In the genomic region with DNA sequence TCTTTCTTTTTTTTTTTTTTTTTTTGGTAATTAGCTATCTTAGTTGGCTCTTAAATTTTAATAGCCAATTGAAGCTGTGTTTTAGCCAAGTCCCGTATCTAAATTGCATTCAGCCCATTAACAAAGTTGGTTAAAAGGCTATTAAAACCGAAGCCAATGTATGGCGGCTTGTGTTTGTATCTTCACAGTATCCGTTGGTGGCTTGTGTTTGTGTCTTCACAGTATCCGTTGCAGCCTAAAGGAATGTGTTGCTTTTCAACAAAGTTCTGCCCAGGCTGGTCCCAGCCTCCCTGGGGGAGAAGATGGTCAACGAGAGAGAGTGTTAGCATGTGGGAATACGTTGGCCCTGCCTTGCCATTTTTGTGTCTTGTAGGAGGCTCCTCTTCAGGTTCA, we compare ENCODE assay signal across 16 mouse cellular contexts.
A peak's percentile ranks its signal among the peaks of the same experiment; 100 is the strongest.
DNase-seq lines count a peak whose midpoint lies in the region; ATAC-seq lines count a peak whose summit lies in the region.
"Had no signal": no experiment of that assay in that cellular context is flagged by ENCODE, and none has a peak within 500 bp of the region (broad histone marks: within the 10 kb centered on the region; RNA-seq: fewer than 3 reads in every experiment).

No protein-coding gene starts in this region.

- WGBS in midbrain, embryonic 10.5 days: 70% methylated on average over 7 of the region's 7 CpGs
- WGBS in midbrain, embryonic 16.5 days: 36% methylated on average over 7 of the region's 7 CpGs
- 23% methylated on average over 7 of the region's 7 CpGs for WGBS in forebrain, embryonic 12.5 days
- WGBS in hindbrain, embryonic 13.5 days: 38% methylated on average over 7 of the region's 7 CpGs
- WGBS in neural tube, embryonic 12.5 days: 37% methylated on average over 7 of the region's 7 CpGs

- peak overlapping the region; percentile 78 for H3K27ac ChIP-seq in midbrain, embryonic 10.5 days (replicated peaks)
- no peak overlapping the region for H3K27ac ChIP-seq in midbrain, embryonic 16.5 days (ENCODE audit: low read length)
- peak overlapping the region; percentile 81 for H3K27ac ChIP-seq in forebrain, embryonic 12.5 days
- H3K27ac ChIP-seq in hindbrain, embryonic 13.5 days: peak overlapping the region; percentile 77
- H3K27ac ChIP-seq in neural tube, embryonic 12.5 days: no peak overlapping the region
- H3K27ac ChIP-seq: embryonic facial prominence, embryonic 13.5 days; gastrocnemius, adult 2 months had no signal

- no peaks in the 10 kb centered on the region for H3K9me3 ChIP-seq in midbrain, embryonic 10.5 days (replicated peaks)
- H3K9me3 ChIP-seq in midbrain, embryonic 16.5 days (replicated peaks; ENCODE audit: control insufficient read depth, low read length, poor library complexity, severe bottlenecking): no peaks in the 10 kb centered on the region
- H3K9me3 ChIP-seq in forebrain, embryonic 12.5 days: no peaks in the 10 kb centered on the region
- no peaks in the 10 kb centered on the region for H3K9me3 ChIP-seq in hindbrain, embryonic 13.5 days
- no peaks in the 10 kb centered on the region for H3K9me3 ChIP-seq in neural tube, embryonic 12.5 days
- H3K9me3 ChIP-seq: embryonic facial prominence, embryonic 13.5 days had no signal

- H3K27me3 ChIP-seq in midbrain, embryonic 10.5 days (ENCODE audit: low read depth, poor library complexity, severe bottlenecking): no peaks in the 10 kb centered on the region
- no peaks in the 10 kb centered on the region for H3K27me3 ChIP-seq in midbrain, embryonic 16.5 days (ENCODE audit: control insufficient read depth, insufficient read depth, low read depth, low read length)
- H3K27me3 ChIP-seq in forebrain, embryonic 12.5 days: peaks cover 15% of the 10 kb centered on the region; the same call in 1 of the 2 replicates
- no peaks in the 10 kb centered on the region for H3K27me3 ChIP-seq in hindbrain, embryonic 13.5 days
- H3K27me3 ChIP-seq in neural tube, embryonic 12.5 days (replicated peaks): peaks cover 9% of the 10 kb centered on the region; the same call in 1 of the 2 replicates
- H3K27me3 ChIP-seq: embryonic facial prominence, embryonic 13.5 days had no signal

- H3K36me3 ChIP-seq in midbrain, embryonic 10.5 days: peaks cover 6% of the 10 kb centered on the region; the same call in 1 of the 2 replicates
- no peaks in the 10 kb centered on the region for H3K36me3 ChIP-seq in midbrain, embryonic 16.5 days (ENCODE audit: control insufficient read depth, insufficient read depth, low read length)
- H3K36me3 ChIP-seq in forebrain, embryonic 12.5 days (replicated peaks): peaks cover 6% of the 10 kb centered on the region; the same call in 1 of the 2 replicates
- no peaks in the 10 kb centered on the region for H3K36me3 ChIP-seq in hindbrain, embryonic 13.5 days
- H3K36me3 ChIP-seq in neural tube, embryonic 12.5 days: no peaks in the 10 kb centered on the region

- ATAC-seq in midbrain, embryonic 16.5 days: no peak
- no peak for ATAC-seq in forebrain, embryonic 12.5 days (ENCODE audit: low FRiP score)
- ATAC-seq in hindbrain, embryonic 13.5 days (ENCODE audit: low FRiP score): no peak
- ATAC-seq in neural tube, embryonic 12.5 days (ENCODE audit: low FRiP score, low read depth): no peak
- ATAC-seq: liver, postnatal 0 days had no signal

- H3K9ac ChIP-seq in midbrain, embryonic 16.5 days (ENCODE audit: low read depth, low read length): no peak overlapping the region
- no peak overlapping the region for H3K9ac ChIP-seq in forebrain, embryonic 12.5 days
- 0 out of 2 replicates have a peak overlapping the region, but pooled peaks have one; percentile 24 for H3K9ac ChIP-seq in hindbrain, embryonic 13.5 days
- no peak overlapping the region for H3K9ac ChIP-seq in neural tube, embryonic 12.5 days
- H3K9ac ChIP-seq: embryonic facial prominence, embryonic 13.5 days; liver, postnatal 0 days had no signal

- H3K4me3 ChIP-seq in midbrain, embryonic 10.5 days: no peak overlapping the region
- H3K4me3 ChIP-seq in midbrain, embryonic 16.5 days (ENCODE audit: low read depth, low read length): no peak overlapping the region
- H3K4me3 ChIP-seq in forebrain, embryonic 12.5 days (replicated peaks): no peak overlapping the region
- no peak overlapping the region for H3K4me3 ChIP-seq in hindbrain, embryonic 13.5 days
- H3K4me3 ChIP-seq in neural tube, embryonic 12.5 days: no peak overlapping the region
- H3K4me3 ChIP-seq: embryonic facial prominence, embryonic 13.5 days; gastrocnemius, adult 2 months had no signal

- H3K4me1 ChIP-seq in midbrain, embryonic 10.5 days: peaks cover 53% of the 10 kb centered on the region
- H3K4me1 ChIP-seq in midbrain, embryonic 16.5 days (ENCODE audit: control insufficient read depth, insufficient read depth, low read length): peaks cover 23% of the 10 kb centered on the region
- H3K4me1 ChIP-seq in forebrain, embryonic 12.5 days: peaks cover 44% of the 10 kb centered on the region
- H3K4me1 ChIP-seq in hindbrain, embryonic 13.5 days (replicated peaks): peaks cover 43% of the 10 kb centered on the region
- H3K4me1 ChIP-seq in neural tube, embryonic 12.5 days: peaks cover 37% of the 10 kb centered on the region

- DNase-seq in midbrain, embryonic 10.5 days (ENCODE audit: low spot score): no peak
- DNase-seq in ovary, postnatal 10 days (ENCODE audit: low spot score): no peak
- no peak for DNase-seq in lung, adult 18-20 months
- DNase-seq in heart, adult 11 months: no peak
- DNase-seq: adrenal gland, postnatal 10 days; cerebellum, adult 18-20 months; gastrocnemius, adult 2 months; heart, adult 18-20 months; liver; liver, postnatal 0 days; lung, postnatal 4 days had no signal

- H3K4me2 ChIP-seq in midbrain, embryonic 16.5 days (ENCODE audit: low read length): no peak overlapping the region
- peak overlapping the region; percentile 45 for H3K4me2 ChIP-seq in forebrain, embryonic 12.5 days
- peak overlapping the region; percentile 54; the same call in 1 of the 2 replicates for H3K4me2 ChIP-seq in hindbrain, embryonic 13.5 days
- H3K4me2 ChIP-seq in neural tube, embryonic 12.5 days (replicated peaks): peak overlapping the region; percentile 31; the same call in 1 of the 2 replicates
- H3K4me2 ChIP-seq: embryonic facial prominence, embryonic 13.5 days had no signal

Comparison
In these comparisons a context has a peak if more than half of its experiments do, and no peak if none do; other contexts are left out.
1. H3K27ac ChIP-seq: peak in midbrain, embryonic 10.5 days (single experiment), forebrain, embryonic 12.5 days (single experiment) and hindbrain, embryonic 13.5 days (single experiment); none in midbrain, embryonic 16.5 days (single experiment) and neural tube, embryonic 12.5 days (single experiment).